Mouse (Mus musculus) small intestine, adult 2 months (tissue): ENCODE measurements around the gene Gast. TPM values are rescaled to one million over a fixed set of nuclear protein-coding genes. Genes with fewer than 3 reads are reported as not detected.
A peak's percentile ranks its signal among the peaks of the same experiment; 100 is the strongest.

ENCODE experiments used
- H3K27ac ChIP-seq: fragments of 200-500 bp; 2 replicates; pipeline ENCODE4 v1.5.1; 2012; ENCODE audit warnings: low read depth, low read length, control low read depth, inconsistent platforms; ENCODE audit not compliant: insufficient read depth
- H3K27me3 ChIP-seq: fragments of 200-500 bp; 2 replicates; pipeline ENCODE4 v1.6.1; 2012; ENCODE audit warnings: mild to moderate bottlenecking, moderate library complexity, low read length, inconsistent platforms; ENCODE audit not compliant: control insufficient read depth, insufficient read depth
- H3K36me3 ChIP-seq: fragments of 200-500 bp; 2 replicates; pipeline ENCODE4 v1.6.1; 2012; ENCODE audit warnings: mild to moderate bottlenecking, low read length, control low read depth, inconsistent platforms; ENCODE audit not compliant: control insufficient read depth, insufficient read depth
- H3K4me1 ChIP-seq: fragments of 200-500 bp; 2 replicates; pipeline ENCODE4 v1.6.1; 2012; ENCODE audit warnings: low read length, inconsistent platforms, mixed read lengths; ENCODE audit not compliant: control insufficient read depth, insufficient read depth, insufficient read length
- H3K4me3 ChIP-seq: fragments of 200-500 bp; 2 replicates; pipeline ENCODE4 v1.5.1; 2012; ENCODE audit warnings: low read depth, mild to moderate bottlenecking, control low read depth, inconsistent platforms, low read length, moderate library complexity
- CTCF ChIP-seq: fragments of 200-500 bp; IDR thresholded peaks from 2 replicates; pipeline ENCODE4 v1.5.1; 2012; ENCODE audit warnings: low read depth, mild to moderate bottlenecking, control low read depth, inconsistent platforms, low read length, moderate library complexity, mixed read lengths; ENCODE audit not compliant: insufficient replicate concordance, insufficient read length; ENCODE audit errors: extremely low read depth
- POLR2A ChIP-seq: fragments of 200-500 bp; IDR thresholded peaks from 2 replicates; pipeline ENCODE4 v1.6.1; 2012; ENCODE audit warnings: low read depth, mild to moderate bottlenecking, control low read depth, inconsistent platforms, low read length, moderate library complexity
- WGBS: fragments of 180-500 bp; shearing (Covaris S2); methylation state at CpG from one replicate; pipeline ENCODE4 v1.1.7; 2018; 5-methylcytosine and 5-hydroxymethylcytosine counted together
- polyA plus RNA-seq: library from polyadenylated mRNA; depleted of rRNA; stranded (reverse); fragments of >200 nt; gene quantifications from 2 replicates; pipeline ENCODE4 v1.2.3, GENCODE M21; 2012; rRNA removed

The Gast gene
- 0.38 and 336 TPM in 2 replicates for polyA plus RNA-seq

DNA sequence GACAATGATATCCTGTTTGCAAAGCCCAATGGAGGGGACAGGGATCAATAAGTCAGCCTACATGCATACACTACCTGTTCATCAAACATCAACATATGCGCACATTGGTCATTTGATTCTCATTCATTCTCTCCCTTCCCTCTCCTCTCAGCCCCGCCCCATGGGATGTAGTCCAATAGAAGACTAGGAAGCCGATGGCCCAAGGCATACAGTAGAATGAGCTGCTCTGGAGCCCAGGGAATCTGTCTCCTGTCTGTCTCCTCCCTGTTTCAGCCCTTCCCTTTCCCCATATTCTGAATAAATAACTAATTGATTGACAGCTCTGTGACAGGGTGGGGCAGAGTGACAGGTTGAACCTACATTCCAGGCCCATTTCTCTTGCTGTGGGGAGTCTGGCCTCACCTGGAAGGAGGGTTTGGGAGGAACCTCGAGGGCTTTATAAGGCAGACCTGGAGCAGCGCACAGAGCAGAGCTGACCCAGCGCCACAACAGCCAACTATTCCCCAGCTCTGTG, at the start of gene Gast:
Gene Gast (plus strand): TSS at position 464 of the 514 bp plus-strand sequence.
- Histone ChIP-seq H3K4me1 (no peaks in the 10 kb centered on the region), H3K27me3 (no peaks in the 10 kb centered on the region), H3K36me3 (no peaks in the 10 kb centered on the region), H3K4me3 (no peak within 1 kb of the TSS), H3K27ac (no peak within 1 kb of the TSS)
- TF ChIP-seq CTCF, result no peak
- TF ChIP-seq POLR2A, result no peak
- WGBS, result 53% methylated on average over 6 of the region's 6 CpGs

DNA sequence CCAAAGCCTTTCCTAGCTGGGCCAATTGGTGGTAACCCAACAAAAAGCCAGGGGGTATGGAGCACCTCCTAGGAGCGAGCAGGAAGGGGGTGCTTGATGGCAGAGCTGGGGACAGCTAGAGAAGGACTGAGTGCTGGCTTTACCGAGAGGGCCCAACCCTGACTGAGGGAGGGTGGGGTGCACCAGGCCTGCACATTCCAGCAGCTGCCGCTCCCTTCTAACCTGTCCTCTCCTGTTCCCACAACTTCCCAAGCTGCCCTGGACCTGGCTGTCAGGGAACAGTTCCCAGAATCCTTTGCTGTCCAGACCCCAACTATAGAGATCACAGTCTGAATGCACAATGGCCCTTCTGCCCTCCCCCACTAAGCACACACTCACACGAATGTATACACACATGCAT, 49.2 kb upstream of the Gast start:
- 47% methylated on average over 4 of the region's 4 CpGs for WGBS
- peak overlapping the region; percentile 100 for H3K27ac ChIP-seq

DNA sequence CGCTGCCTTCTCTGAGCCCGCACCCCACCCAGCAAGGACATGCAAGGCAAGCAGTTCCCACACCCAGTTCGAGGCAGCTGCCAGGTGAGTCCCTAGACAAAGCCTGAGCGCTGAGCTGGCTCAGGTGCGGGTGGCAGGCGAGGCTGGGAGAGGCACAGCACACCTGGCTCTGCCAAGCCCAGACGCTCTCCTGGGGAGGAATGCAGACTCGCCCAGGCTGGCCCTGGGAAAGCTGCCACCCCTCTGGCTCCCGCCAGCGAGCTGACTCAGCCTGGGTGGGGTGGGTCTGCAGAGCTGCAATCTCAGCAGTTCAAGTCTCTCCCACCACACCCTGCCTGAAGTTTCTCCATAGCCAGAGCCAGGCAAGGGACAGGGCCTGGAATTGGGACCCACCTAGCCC, 47.2 kb upstream of the Gast start:
- no peaks in the 10 kb centered on the region for H3K36me3 ChIP-seq
- peak overlapping the region; percentile 100 for H3K27ac ChIP-seq
- WGBS, result 20% methylated on average over 10 of the region's 10 CpGs
- peaks cover 58% of the 10 kb centered on the region for H3K4me1 ChIP-seq
- TF ChIP-seq CTCF (no peak), POLR2A (no peak)
- no peaks in the 10 kb centered on the region for H3K27me3 ChIP-seq
- H3K4me3 ChIP-seq, result no peak overlapping the region

More for the DNA sequence above, 49.2 kb upstream of the Gast start:
- peaks cover 54% of the 10 kb centered on the region for H3K4me1 ChIP-seq
- H3K4me3 ChIP-seq, result no peak overlapping the region
- H3K27me3 ChIP-seq, result no peaks in the 10 kb centered on the region
- TF ChIP-seq CTCF (no peak), POLR2A (no peak)
- H3K36me3 ChIP-seq, result no peaks in the 10 kb centered on the region

DNA sequence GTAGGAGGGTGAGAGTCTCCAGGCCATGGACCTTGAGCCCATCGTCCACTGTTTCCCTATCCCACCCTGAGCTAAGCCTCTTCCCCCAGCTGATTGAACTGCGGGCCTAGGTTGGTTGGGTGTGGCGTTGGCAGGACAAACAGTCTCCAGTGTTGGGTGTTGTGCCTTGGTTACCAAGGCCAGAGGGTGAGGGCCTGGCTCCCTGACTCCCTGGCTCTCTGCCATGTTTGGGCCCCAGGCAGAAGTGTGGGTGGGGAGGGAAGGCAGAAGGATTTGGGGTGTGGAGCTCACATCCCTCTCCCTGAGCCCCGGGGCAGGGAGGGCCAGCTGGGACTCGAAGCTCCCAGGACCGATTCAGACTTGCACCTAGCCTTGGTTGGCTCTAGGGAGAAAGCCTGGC, 45.3 kb upstream of the Gast start:
- TF ChIP-seq CTCF, result no peak
- TF ChIP-seq POLR2A, result 0 out of 2 replicates have a peak, but pooled peaks have one; percentile 48
- Histone ChIP-seq H3K4me3 (peak overlapping the region; percentile 53), H3K4me1 (peaks cover 52% of the 10 kb centered on the region), H3K27me3 (no peaks in the 10 kb centered on the region), H3K27ac (peak overlapping the region; percentile 99), H3K36me3 (no peaks in the 10 kb centered on the region)
- 20% methylated on average over 6 of the region's 6 CpGs for WGBS

DNA sequence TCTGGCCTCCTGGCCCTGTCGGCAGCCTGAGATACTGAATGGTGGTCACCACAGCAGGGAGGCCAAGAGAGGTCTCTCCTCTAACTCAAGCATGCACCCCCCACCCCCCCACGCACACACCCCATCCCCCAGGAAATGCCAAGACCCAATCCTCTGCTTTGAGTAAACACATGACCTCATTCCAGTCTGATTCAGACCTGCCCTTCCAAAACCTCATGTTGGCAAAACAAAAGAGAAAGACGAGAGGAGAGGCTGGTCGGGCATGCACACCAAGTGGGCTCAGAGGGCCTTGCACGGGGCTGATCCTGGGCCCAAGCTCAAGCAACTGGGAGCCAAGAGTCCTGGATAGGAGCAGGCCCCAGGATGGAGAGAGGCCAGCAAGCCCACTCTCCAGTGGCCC, 44.0 kb upstream of the Gast start:
- Histone ChIP-seq H3K4me3 (no peak overlapping the region), H3K27me3 (no peaks in the 10 kb centered on the region), H3K4me1 (peaks cover 43% of the 10 kb centered on the region), H3K36me3 (no peaks in the 10 kb centered on the region), H3K27ac (peak overlapping the region; percentile 99; the same call in 1 of the 2 replicates)
- WGBS, result 32% methylated on average over 5 of the region's 5 CpGs
- TF ChIP-seq CTCF, result no peak

DNA sequence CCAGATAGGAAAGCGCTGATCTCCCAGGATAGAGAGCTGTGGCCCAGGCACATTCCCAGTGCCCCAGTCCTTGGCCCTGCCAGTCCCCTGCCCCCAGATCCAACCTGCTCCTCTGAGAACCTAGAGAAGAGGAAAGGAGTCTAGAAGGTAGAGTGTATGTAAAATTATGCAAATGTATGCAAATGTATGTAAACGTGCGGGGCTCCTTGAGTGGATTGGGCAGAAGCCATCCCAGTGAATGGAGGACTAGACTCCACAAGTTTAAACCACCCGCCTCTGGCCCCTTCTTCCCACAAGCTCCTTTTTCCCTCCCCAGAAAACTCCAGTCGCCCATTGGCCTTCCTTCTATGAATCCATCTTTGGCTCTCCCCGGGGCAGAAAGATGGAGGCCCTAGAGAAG, 41.3 kb upstream of the Gast start:
- H3K27me3 ChIP-seq, result no peaks in the 10 kb centered on the region
- H3K4me3 ChIP-seq, result no peak overlapping the region
- 88% methylated on average over 6 of the region's 6 CpGs for WGBS

DNA sequence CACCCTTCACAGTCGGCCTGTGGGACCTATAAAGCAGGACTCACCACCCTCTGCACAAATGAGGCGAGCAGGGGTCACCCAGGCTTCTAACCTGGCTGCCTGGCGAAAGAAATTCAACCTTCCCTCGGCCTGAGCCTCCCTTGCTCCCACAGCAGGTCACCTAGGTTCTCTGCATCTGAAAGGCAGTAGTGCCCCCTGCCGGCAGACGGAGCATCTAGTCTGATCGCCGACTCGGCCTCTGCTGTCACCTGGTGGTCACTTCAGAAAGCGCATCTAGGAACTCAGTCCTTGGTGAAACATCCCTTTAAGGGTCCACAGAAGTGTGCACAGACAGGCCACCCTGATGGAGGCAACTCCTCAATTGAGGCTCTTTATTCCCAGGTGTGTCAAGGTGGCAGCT, 38.9 kb upstream of the Gast start:
- no peaks in the 10 kb centered on the region for H3K27me3 ChIP-seq
- no peak overlapping the region for H3K4me3 ChIP-seq
- no peaks in the 10 kb centered on the region for H3K36me3 ChIP-seq
- peak; percentile 100 for TF ChIP-seq CTCF
- TF ChIP-seq POLR2A, result no peak
- H3K4me1 ChIP-seq, result peaks cover 6% of the 10 kb centered on the region
- 4% methylated on average over 10 of the region's 10 CpGs for WGBS
- H3K27ac ChIP-seq, result no peak overlapping the region

More for the DNA sequence above, 41.3 kb upstream of the Gast start:
- H3K4me1 ChIP-seq, result peaks cover 24% of the 10 kb centered on the region
- H3K27ac ChIP-seq, result no peak overlapping the region
- H3K36me3 ChIP-seq, result no peaks in the 10 kb centered on the region
- TF ChIP-seq POLR2A (no peak), CTCF (no peak)
